Mouse (Mus musculus): ENCODE data around the gene 9330182L06Rik.

DNA sequence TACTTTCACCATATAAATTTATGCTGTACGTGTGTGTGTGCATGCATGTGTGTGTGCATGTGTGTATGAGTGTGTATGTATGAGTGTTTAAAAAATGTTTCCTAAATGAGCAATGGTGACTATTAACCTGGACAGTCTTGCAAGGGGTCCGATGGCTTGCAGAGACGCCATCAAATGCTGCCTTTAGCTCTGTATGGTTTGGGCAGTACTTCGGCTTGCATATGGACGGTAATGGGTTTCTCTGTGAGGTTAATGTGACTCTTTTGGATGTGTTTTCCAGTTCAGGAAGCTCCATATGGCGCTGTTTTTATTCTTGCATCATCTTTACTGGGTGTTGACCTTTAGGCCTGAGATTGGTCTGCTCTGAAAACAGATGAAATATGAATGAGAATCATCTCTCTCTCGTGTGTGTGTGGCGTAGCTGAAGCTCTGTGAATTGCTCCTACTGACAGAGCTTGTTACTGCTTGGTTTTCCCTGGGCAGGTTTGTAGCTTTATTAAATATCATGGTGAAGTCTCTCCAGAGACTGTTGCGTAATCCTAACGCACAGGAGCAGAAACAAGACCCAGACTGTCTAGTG, 79.2 kb downstream of the 9330182L06Rik start:
- TF ChIP-seq CTCF (IDR thresholded peaks at IDR 0.05; ENCODE audit: control insufficient read depth, insufficient read depth, insufficient replicate concordance, low read depth, low read length) (no peak), POLR2A (IDR thresholded peaks at IDR 0.05; ENCODE audit: control insufficient read depth, low read depth, low read length) (no peak)

Data from testis, adult 2 months (tissue).